Mouse (Mus musculus): ENCODE data around the gene Spcs3. TPM values are rescaled to one million over a fixed set of nuclear protein-coding genes. Genes with fewer than 3 reads are reported as not detected.
A peak's percentile ranks its signal among the peaks of the same experiment; 100 is the strongest.

Spcs3 gene
- polyA plus RNA-seq, 1 experiment from 2014 or later = 54.9 TPM

DNA sequence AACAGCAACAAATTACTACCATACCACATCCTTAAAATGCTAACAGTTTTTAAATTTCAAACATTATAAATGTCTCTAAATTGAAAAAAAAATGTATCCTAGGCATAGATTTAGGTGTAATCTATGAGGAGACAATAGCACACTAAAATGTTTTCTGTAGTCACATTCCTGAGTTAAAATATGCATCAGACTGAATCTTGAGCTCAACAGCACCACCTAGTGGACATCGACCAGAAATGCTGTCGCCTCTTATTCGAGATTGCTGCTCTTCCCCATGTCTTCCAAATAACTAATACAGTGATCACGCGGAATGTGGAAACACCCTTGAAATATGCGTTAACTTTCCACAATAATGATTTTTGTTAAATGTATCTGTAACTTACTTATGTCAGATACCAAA, 36.7 kb downstream of the Spcs3 start:
- Histone ChIP-seq H3K36me3 (ENCODE audit: control insufficient read depth, insufficient read depth) (no peaks in the 10 kb centered on the region), H3K9ac (ENCODE audit: low read depth, low read length) (no peak overlapping the region), H3K4me2 (ENCODE audit: low read depth, low read length) (no peak overlapping the region), H3K9me3 (replicated peaks; ENCODE audit: control insufficient read depth, low read length) (no peaks in the 10 kb centered on the region), H3K27me3 (ENCODE audit: control insufficient read depth, insufficient read depth, low read depth, low read length) (no peaks in the 10 kb centered on the region), H3K4me3 (ENCODE audit: low read depth, low read length) (no peak overlapping the region), H3K27ac (ENCODE audit: low read length) (no peak overlapping the region), H3K4me1 (ENCODE audit: control insufficient read depth, low read depth, low read length) (no peaks in the 10 kb centered on the region)
- ATAC-seq (ENCODE audit: low read depth) = no peak
- WGBS (ENCODE audit: insufficient replicate concordance) = 8% methylated on average over 6 of the region's 6 CpGs

DNA sequence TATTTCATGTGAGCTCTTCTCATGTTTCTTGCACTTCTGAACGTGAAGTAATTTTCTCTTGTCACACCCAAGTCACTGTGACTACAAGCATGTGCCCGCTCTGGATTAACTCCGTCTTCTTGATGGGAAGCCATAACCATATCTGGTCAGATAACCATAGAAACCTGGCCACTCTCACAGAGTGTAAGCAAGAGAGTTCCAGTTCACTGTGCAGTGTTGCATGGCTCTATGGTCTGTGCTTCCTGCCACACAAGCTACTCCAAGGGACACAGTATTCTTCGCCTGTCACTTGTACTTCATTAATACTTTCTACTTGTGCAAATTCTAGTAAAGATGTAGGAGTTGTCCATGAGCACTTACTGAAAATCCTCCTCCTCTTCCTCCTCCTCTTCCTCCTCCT, 37.9 kb downstream of the Spcs3 start:
- no peaks in the 10 kb centered on the region for H3K36me3 ChIP-seq (ENCODE audit: control insufficient read depth, insufficient read depth)
- H3K4me3 ChIP-seq (ENCODE audit: low read depth, low read length) = no peak overlapping the region
- no peaks in the 10 kb centered on the region for H3K4me1 ChIP-seq (ENCODE audit: control insufficient read depth, low read depth, low read length)
- H3K4me2 ChIP-seq (ENCODE audit: low read depth, low read length) = no peak overlapping the region
- no peaks in the 10 kb centered on the region for H3K27me3 ChIP-seq (ENCODE audit: control insufficient read depth, insufficient read depth, low read depth, low read length)
- WGBS (ENCODE audit: insufficient replicate concordance) = 52% methylated on average over 4 of the region's 4 CpGs
- H3K9me3 ChIP-seq (replicated peaks; ENCODE audit: control insufficient read depth, low read length) = no peaks in the 10 kb centered on the region
- ATAC-seq (ENCODE audit: low read depth) = no peak
- H3K9ac ChIP-seq (ENCODE audit: low read depth, low read length) = no peak overlapping the region
- H3K27ac ChIP-seq (ENCODE audit: low read length) = no peak overlapping the region

DNA sequence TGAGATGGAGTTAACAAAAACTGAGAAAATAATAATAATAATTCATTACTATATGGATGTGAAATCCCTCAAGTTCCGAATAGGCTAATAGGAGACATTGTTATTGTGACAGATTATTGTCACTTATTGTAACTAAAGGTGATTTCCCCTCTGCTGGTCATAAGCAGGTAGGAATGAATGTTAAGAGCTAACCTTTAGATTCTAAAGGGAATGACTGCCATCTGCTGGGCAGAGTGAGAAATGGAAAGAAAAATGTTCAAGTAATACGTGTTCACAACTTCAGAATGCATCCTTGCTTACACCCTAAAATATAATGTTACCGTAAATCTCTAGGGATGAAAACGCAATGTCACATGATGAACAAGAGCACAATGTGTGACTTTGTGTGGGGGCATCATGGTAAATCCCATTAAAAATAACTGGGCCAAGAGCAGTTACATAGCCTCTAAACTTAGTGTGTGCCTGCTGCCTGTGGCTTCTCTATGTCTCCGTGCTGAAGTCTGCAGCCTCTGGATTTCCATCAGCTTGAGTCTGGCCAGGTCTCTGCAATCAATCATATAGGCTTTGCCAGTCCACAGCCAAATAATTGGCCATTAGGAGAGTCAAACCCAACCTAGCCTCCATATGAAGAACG, 38.6 kb downstream of the Spcs3 start:
- H3K4me2 ChIP-seq (ENCODE audit: low read depth, low read length) = no peak overlapping the region
- no peaks in the 10 kb centered on the region for H3K27me3 ChIP-seq (ENCODE audit: control insufficient read depth, insufficient read depth, low read depth, low read length)
- H3K9ac ChIP-seq (ENCODE audit: low read depth, low read length) = no peak overlapping the region
- 17% methylated on average over 6 of the region's 6 CpGs for WGBS (ENCODE audit: insufficient replicate concordance)
- H3K4me3 ChIP-seq (ENCODE audit: low read depth, low read length) = no peak overlapping the region
- no peaks in the 10 kb centered on the region for H3K36me3 ChIP-seq (ENCODE audit: control insufficient read depth, insufficient read depth)
- no peak overlapping the region for H3K27ac ChIP-seq (ENCODE audit: low read length)
- H3K4me1 ChIP-seq (ENCODE audit: control insufficient read depth, low read depth, low read length) = no peaks in the 10 kb centered on the region
- ATAC-seq (ENCODE audit: low read depth) = no peak
- no peaks in the 10 kb centered on the region for H3K9me3 ChIP-seq (replicated peaks; ENCODE audit: control insufficient read depth, low read length)

DNA sequence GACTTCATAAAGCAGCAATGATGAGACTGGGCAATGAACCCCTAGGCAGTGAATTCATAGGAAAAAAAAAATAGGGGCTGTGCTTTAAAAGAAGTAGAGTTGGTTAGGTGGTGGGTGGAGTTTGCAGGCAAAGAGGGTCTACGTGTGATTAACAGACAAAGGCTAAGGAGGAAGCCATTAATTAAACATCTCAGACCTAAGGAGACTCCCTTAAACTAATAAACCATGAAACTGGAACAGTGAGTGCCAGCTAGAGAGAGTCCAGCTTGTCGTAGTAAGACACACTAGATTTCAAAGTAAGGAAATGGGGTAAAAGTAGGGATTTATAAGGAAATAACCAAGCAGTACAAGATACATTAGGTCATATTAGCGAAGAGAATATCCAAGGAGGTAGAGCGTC, 41.4 kb downstream of the Spcs3 start:
- WGBS (ENCODE audit: insufficient replicate concordance) = 63% methylated on average over 4 of the region's 4 CpGs
- Histone ChIP-seq H3K36me3 (ENCODE audit: control insufficient read depth, insufficient read depth) (no peaks in the 10 kb centered on the region), H3K27me3 (ENCODE audit: control insufficient read depth, insufficient read depth, low read depth, low read length) (no peaks in the 10 kb centered on the region), H3K4me1 (ENCODE audit: control insufficient read depth, low read depth, low read length) (no peaks in the 10 kb centered on the region), H3K4me2 (ENCODE audit: low read depth, low read length) (no peak overlapping the region), H3K27ac (ENCODE audit: low read length) (no peak overlapping the region), H3K9ac (ENCODE audit: low read depth, low read length) (no peak overlapping the region), H3K4me3 (ENCODE audit: low read depth, low read length) (no peak overlapping the region), H3K9me3 (replicated peaks; ENCODE audit: control insufficient read depth, low read length) (no peaks in the 10 kb centered on the region)
- no peak for ATAC-seq (ENCODE audit: low read depth)

DNA sequence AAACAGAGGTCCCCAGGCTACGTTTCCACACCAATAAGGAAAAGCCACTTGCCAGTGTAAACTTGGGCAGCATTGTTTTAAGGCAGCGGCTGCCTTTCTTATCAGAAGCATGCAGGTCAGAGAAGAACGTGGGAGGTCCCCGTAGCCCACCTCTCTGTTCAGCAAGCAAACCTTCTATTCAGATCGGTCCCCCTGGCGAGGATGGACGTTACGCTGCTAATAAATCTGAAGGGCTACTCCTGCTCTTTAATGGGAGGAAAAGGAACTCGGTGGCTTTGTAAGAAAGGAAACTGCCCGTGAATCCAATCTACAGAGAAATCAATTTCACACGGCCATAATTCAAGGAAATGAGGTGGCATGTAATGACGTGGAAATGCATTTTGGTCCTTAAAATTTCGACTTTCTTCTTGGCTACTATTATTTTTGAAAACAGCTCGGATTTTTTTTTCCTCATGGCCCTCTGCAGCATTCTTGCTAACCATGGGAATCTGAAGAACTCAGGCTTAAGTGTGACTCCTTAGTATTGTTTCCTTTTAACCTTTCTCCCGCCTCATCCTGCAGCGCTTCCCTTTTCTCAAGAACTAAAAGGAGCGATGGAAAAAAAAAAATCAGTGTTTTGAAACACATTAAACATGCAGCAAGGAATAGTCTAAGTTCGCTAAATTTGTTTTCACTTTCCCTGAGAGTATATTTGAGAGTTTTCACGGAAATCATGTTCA, 43.1 kb downstream of the Spcs3 start:
- no peaks in the 10 kb centered on the region for H3K36me3 ChIP-seq (ENCODE audit: control insufficient read depth, insufficient read depth)
- H3K4me2 ChIP-seq (ENCODE audit: low read depth, low read length) = peak overlapping the region; percentile 30; the same call in 1 of the 2 replicates
- no peak overlapping the region for H3K27ac ChIP-seq (ENCODE audit: low read length)
- H3K4me3 ChIP-seq (ENCODE audit: low read depth, low read length) = no peak overlapping the region
- WGBS (ENCODE audit: insufficient replicate concordance) = 11% methylated on average over 19 of the region's 19 CpGs
- no peak overlapping the region for H3K9ac ChIP-seq (ENCODE audit: low read depth, low read length)
- ATAC-seq (ENCODE audit: low read depth) = no peak
- H3K9me3 ChIP-seq (replicated peaks; ENCODE audit: control insufficient read depth, low read length) = no peaks in the 10 kb centered on the region
- H3K27me3 ChIP-seq (ENCODE audit: control insufficient read depth, insufficient read depth, low read depth, low read length) = no peaks in the 10 kb centered on the region
- no peaks in the 10 kb centered on the region for H3K4me1 ChIP-seq (ENCODE audit: control insufficient read depth, low read depth, low read length)

Other genes with a start within 250 kb of the Spcs3 start
- gene Asb5, start 418 bp downstream of the Spcs3 start, polyA plus RNA-seq (2015; fragmentation: Nextera tagmentation; extraction: Ambion mirVana) = 1.1 TPM in 2 replicates
- not detected in 2 replicates for gene Spata4, start 70.8 kb upstream of the Spcs3 start, polyA plus RNA-seq (2015; fragmentation: Nextera tagmentation; extraction: Ambion mirVana)

All from liver, embryonic 16.5 days (tissue).